13 mouse cellular contexts compared by ENCODE assay signal in the genomic region with DNA sequence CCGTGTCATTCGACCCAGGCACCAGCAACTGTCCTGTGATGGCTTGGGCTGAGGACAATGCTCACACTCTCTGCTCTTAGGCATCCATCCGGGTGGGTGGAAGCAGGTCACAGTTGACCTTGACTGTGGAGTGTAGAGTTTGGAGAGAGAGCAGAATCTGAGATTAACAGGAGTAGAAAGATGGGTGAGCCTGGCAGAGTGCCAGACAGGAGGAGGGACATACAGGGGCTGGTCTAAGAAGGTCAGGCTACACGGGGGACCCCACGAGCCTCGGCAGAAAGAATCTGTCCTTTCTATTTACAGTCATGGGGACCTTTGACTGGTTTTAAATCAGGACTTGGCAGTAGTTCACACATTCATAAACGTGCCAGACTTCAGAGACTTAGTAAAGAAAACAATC. TPM values are rescaled to one million over a fixed set of nuclear protein-coding genes. Genes with fewer than 3 reads are reported as not detected.
"Had no signal": no experiment of that assay in that cellular context is flagged by ENCODE, and none has a peak within 500 bp of the region (broad histone marks: within the 10 kb centered on the region; RNA-seq: fewer than 3 reads in every experiment).

No protein-coding gene starts in this region.

- DNase-seq: kidney, adult 2 months; liver, embryonic 13.5 days; lung, adult 18-20 months; right cerebral cortex, adult 18-20 months; right cerebral cortex, postnatal 25 days; thymus, adult 18-20 months; thymus, postnatal 14 days had no signal

- H3K27ac ChIP-seq: limb, embryonic 15.5 days; liver, embryonic 13.5 days; midbrain, embryonic 12.5 days; neural tube, embryonic 13.5 days had no signal

- H3K36me3 ChIP-seq: limb, embryonic 15.5 days; liver, embryonic 13.5 days; midbrain, embryonic 12.5 days; neural tube, embryonic 13.5 days had no signal

- ATAC-seq: midbrain, embryonic 16.5 days had no signal

- H3K9me3 ChIP-seq: limb, embryonic 15.5 days; liver, embryonic 13.5 days; midbrain, embryonic 12.5 days; neural tube, embryonic 13.5 days had no signal

- H3K4me2 ChIP-seq: limb, embryonic 15.5 days; liver, embryonic 13.5 days; midbrain, embryonic 12.5 days; neural tube, embryonic 13.5 days had no signal

- H3K4me3 ChIP-seq: limb, embryonic 15.5 days; liver, embryonic 13.5 days; midbrain, embryonic 12.5 days; neural tube, embryonic 13.5 days had no signal

- H3K9ac ChIP-seq: limb, embryonic 15.5 days; liver, embryonic 13.5 days; midbrain, embryonic 12.5 days; neural tube, embryonic 13.5 days had no signal

RNA-seq across cellular contexts. Expression of a gene that starts 36.8 kb away (rescaled TPM):
- total RNA-seq: megakaryocyte-erythroid progenitor cell, adult 5-6 weeks had no signal
- polyA plus RNA-seq: limb, embryonic 11.5 days had no signal
